Mouse (Mus musculus): ENCODE data around the gene Rbms2. TPM values are rescaled to one million over a fixed set of nuclear protein-coding genes. Genes with fewer than 3 reads are reported as not detected.

Rbms2 gene
- total RNA-seq, 2 experiments from 2014 or later, result 61.7 to 69.1 TPM

DNA sequence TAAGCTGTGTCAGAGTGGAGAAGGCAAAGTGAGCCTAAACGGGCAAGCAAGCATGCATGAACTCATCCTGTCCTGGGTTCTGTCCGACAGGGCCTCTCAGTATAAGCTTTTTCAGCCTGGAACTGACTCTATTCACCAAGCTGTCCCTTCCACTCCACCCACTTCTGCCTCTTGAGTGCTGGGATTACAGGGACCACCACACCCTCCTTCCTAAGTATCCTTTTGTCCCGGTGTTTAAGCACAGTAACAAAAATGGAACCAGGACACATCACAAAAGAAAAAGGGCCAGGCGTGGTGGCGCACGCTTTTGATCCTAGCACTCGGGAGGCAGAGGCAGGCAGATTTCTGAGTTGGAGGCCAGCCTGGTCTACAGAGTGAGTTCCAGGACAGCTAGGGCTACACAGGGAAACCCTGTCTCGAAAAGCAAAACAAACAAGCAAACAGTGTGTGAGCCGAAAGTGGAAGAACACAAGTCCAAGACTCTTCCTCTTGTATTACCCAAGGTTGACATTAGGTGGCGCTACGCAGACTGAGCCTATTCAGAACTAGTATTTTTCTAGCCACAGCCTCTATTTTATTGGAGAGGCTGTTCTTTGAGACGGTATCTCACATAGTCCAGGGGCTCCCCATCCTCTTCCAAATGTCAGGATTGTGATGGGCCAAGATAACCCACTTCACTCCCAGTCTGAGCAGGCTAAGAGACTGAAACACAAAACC, 39.7 kb downstream of the Rbms2 start:
- peak; percentile 65 for DNase-seq (ENCODE audit: low spot score)

DNA sequence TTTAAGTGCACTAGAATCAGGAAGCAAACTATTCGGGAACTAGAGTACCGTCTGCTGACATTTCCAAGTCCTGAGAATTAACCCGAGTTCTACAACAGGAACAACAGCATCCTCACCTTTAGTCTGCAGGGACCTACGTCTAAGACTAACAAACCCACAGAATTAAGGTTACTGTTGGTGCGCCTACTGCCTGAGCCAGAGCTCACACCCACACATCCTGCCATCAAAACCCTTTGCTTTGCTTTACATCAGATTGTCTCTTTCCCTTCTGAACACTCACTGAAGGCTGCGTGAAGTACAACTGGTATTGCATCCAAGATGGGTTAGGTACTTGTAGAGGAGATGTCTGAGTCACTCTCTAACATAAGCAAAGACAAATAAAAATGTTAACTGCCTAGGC, 44.7 kb downstream of the Rbms2 start:
- no peak for DNase-seq (ENCODE audit: low spot score)

DNA sequence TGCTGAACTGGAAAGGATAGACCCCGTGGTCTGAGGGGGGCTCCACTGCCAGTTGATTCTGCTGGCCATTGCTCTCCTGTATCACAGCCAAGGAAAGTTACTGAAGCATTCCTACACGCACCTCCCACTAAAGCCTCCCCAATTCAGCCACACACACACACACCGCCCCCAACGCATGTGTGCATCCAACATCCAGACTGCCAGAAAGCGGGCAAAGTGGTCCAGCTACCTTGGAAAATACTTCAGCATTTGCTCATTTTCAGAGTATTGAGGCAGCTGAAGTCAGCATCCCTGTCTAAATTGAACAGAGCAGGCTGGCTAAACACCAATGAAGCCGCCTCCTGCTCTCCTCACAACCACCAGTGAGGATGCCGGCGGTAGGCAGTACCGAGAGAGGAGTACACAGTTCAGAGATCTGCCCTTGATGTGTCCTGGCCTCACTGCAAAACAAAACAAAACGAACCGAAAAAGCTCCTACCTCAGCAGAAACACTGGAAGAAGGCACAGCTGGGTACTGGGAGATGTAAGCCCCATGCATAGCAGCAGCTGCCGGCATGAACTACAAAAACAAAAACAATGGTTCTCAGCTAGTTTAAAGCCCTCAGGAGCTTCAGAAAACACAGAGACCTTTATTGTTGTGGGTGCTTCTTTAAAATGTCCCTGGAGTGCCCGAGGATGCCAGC, 46.3 kb downstream of the Rbms2 start:
- DNase-seq (ENCODE audit: low spot score), result no peak

DNA sequence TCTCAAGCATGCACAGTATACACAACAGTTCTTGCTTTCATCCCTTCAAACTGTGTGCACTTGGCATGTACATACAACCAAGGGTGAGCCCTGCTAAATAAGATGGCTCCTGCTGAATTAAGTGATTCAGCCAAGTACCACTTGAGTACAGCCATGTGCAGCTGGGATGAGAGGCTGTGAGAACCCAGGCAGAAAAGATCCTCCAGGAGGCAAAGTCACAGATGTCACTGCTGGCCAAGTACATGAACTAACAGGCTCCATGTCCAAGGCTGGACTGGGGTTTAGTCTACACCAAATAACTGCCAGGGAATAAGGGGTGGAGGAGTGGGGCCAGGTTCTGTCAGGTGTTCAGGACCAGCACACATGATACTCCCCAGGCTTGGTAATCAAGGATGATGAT, 48.3 kb downstream of the Rbms2 start:
- DNase-seq (ENCODE audit: low spot score), result no peak

DNA sequence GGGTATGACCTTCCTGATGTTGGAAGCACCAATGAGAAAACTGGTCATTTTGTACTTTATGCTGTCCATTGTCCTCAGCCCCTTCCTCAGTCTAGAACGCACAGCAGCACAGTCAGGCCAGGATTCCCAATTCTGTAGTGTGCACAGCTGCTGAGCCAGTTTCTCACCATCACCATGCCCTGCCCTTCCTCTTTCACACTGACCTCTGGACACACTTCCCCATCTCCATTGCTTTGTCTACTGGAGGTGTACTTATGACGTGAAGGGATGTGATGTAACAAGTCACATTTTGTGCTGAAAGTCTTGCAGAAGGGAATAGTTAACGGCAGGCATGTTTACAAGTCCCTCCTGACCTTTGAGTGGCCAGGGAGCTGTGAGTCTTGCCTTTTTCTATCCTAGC, 48.8 kb downstream of the Rbms2 start:
- DNase-seq (ENCODE audit: low spot score), result no peak

DNA sequence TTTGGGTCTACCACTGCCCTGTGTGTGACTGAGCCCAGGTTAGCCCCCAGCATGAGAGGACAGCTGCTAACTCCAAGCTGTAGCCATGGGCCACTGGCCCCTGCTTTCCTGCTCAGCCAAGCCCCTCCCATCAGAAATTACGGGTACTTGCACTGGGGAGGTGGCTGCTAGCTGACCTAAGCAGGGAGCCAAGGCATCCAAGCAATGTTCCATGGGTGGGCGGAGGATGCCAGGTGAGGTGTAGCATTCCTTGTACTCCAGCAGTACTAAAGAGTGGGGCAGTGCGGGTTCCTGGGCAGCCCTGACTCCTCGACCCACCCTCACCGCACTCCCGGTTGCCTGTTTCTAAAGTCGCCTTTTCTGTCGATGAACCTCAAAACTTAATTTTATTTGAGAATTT, 52.0 kb downstream of the Rbms2 start:
- no peak for DNase-seq (ENCODE audit: low spot score)

DNA sequence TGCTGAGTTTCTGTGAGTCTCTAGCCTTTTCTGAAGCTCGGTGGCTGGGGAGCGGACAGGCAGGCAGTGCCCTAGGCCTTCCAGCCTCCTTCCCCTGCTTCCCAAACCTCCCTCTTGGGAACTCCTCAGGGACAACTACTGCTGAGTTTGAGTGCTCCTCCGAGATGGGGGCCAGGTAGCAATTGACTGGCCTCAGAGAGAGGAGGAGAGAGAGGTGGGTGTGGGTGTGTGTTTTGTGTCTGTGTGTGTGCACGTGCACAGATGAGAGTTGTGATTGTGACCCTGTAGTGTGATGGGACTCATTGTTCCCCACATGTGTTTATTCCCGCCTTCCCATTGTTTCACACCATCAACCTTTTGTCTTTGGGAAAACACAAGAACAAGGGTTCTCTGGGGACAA, 52.6 kb downstream of the Rbms2 start:
- DNase-seq (ENCODE audit: low spot score), result no peak

DNA sequence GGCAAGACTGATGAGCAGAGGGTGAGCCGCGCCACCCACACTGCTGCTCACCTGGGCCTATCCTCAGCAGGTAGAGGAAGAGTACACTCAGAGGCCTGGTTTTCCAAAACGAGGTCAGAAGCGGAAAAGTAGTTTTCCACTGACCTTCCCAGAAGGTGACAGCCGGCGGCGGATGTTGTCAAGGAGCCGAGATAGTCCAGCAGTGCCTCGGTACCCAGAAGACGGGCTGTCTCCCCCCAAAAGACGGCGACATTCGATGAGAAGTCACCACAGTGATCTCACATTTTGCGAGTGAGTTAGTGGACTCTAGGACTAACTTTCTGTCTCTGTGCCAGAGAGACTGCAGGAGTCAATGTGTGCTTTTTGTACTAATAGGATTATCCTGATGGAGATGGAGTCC, 54.1 kb downstream of the Rbms2 start:
- no peak for DNase-seq (ENCODE audit: low spot score)

DNA sequence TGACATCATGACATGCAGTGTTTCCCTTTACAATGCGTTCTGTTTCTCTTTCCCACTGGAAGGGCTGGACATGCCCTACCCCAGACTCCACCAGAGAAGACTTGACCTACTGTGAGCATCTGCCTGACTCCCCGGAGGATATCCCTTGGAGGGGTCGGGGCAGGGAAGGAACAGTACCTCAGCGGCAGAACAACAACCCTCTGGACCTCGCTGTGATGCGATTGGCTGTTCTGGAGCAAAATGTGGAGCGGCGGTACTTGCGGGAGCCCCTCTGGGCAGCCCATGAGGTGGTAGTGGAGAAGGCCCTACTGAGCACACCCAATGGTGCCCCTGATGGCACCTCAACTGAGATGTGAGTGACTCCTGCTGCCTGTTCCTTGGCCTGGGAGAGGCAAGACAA, 55.3 kb downstream of the Rbms2 start:
- DNase-seq (ENCODE audit: low spot score), result no peak

DNA sequence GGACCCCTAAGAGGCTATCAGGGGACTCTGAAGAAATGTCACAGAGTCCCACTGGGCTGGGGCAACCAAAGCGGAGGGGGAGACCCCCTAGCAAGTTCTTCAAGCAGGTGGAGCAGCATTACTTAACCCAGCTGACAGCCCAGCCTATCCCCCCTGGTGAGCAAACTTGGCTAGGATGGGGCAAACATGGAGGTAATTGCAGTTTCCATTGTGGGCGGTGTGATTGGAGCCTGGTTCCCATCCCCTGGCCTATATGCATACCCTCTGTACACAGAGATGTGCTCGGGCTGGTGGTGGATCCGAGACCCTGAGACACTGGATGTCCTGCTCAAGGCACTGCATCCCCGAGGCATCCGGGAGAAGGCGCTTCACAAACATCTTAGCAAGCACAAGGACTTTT, 56.3 kb downstream of the Rbms2 start:
- no peak for DNase-seq (ENCODE audit: low spot score)

DNA sequence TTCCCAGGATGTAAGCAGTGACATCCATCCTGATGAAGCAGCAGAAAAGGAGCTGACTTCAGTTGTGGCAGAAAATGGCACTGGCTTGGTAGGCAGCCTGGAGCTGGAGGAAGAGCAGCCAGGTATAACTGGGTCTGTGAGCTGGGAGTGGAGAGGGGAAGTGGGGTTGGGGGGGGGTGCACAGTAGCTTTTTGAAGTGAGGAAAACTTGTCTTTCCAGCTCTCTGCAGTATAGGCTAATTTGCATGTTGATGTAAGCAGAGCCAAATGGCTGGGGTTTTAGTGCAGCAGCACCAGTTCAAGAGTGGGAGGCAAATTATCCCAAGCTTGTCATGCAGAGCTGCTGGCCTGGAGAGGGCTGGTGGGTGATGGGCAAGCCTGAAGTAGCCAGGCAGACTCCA, 68.9 kb downstream of the Rbms2 start:
- DNase-seq (ENCODE audit: low spot score), result no peak

DNA sequence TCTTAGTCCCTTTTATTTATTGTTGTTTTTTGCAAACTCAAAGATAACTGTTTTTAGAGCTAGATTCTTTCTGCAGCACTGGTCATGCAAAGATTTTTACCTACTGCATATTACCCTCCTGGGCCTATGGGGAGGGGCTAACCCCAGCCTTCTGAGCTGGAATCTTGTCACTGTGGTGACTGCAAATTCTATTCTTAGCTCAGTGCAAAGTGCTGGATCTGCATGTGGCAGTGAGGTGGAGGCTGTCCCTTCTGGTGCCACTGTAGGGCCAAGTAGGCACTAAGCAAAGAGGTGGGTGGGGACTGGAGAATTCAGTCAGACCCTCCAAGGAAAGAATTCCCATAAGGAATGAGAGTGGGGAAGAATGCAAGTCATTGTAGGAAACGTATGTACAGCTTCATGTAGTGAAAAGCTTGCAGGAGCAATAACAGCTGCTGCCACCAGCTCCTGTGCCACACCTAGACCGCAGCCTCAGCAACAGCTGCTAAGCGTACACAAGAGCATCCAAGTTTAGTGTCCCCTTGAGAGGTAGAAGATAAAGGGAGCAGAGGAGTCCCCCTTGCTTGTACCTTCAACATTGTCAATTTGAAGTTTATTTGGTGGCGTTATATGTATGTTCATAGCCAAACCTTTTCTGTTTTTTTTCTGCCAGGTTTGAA, 69.9 kb downstream of the Rbms2 start:
- DNase-seq (ENCODE audit: low spot score), result peak; percentile 64

DNA sequence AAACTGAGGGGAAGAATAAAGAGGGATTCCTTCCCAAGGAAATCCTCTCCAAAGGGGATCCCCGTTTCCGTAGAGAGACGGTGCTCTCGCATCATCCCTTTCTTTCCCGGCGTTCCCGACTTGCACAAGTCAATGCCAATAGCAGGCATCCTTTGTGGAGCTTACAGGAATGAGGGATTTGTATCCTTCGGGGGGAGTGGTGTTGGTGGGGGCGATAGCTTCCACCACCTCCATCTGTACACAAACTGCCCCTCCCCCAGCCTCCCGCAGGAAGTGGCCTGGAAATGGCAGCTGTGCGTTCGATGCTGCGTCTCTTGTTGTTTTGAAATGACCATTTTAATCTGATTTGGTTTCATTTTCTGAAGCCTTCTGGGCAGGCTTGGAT, 82.5 kb downstream of the Rbms2 start:
- DNase-seq (ENCODE audit: low spot score), result peak; percentile 45

DNA sequence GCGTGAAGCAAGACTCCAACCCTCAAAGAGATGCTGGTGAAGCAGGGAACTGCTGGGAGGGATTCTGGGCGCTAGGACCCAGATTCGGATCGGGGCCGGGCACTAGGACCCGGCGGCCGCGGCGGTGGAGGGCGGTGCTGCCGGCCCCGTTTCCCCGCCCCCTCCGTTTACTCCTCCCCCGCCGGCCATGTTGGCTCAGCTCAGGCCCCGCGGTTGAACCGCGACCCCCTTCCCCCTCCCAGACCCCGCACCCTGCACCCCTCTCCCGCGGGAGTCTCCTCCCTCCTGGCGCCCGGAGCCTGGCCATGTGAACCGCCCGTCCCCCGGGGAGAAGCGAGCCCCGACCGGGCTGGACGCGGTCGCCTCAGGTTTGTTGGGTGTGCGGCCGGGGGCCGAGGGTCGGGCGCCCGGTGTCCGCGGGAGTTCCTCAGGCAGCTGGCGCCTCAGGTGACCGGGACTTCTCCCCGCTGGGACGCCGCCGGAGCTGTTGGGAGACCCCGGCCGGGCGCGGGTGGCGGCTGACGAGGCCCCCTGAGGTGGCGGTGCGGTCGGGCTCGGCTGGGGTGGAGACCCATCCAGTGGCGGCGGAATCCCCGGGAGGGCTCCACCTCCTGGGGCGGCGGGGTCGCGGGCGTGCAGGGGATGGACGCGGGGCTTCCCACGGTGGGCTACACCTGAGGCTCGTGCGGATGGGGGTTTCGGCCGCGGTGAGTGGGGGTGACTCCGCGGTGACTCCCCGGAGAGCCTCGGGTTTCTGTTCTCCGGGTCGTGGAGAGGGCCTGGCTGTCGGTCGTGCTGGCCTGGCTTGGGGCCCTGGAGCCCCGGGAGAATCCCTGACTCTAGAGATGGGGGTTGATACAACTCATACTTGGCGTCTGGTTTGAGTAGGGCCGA, 83.2 kb downstream of the Rbms2 start:
- peak; percentile 70 for DNase-seq (ENCODE audit: low spot score)

DNA sequence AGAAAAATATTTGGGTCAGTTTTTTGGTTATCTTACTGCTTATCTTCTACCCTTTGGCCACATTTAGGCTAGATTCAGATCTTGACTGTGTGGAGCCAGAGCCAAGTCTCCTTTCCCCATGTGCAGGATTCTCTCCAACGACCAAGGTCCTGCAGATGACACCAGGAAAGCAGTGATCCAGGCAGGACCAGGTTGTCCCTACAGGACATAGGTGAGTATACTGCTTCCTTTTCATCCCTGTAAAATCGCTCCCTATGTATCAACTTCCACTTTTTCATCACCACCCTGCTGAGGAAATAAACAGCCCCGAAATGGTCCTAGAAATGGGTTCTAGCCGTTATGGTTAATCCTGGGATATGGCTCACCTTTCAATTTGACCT, 83.8 kb downstream of the Rbms2 start:
- DNase-seq (ENCODE audit: low spot score), result no peak

DNA sequence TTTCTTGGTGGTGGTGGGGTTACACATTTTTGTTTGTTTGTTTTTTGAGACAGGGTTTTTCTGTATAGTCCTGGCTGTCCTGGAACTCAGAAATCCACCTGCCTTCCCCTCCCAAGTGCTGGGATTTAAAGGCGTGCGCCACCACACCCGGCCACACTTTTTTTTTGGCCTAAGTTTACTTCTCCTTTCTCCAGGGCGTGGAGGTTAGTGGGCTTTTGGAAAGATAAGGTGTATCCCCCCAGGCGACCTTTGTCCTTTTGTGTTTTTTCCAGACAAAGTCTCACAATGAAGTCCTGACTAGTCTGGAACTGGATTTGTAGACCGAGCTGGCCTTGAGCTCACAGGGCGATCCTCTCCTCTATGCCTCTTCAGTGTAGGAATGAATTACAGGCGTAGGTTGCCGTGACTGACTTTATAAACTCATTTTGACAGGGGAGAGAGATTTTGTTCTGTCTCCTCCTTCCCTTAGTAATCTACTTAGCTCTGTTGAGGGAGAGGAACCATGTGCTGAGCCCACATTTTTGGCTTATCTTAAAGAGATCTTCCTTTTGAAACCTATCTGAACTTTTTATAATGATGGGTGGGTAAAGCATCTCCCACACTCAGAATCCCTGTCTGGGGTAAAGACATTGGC, 85.0 kb downstream of the Rbms2 start:
- no peak for DNase-seq (ENCODE audit: low spot score)

DNA sequence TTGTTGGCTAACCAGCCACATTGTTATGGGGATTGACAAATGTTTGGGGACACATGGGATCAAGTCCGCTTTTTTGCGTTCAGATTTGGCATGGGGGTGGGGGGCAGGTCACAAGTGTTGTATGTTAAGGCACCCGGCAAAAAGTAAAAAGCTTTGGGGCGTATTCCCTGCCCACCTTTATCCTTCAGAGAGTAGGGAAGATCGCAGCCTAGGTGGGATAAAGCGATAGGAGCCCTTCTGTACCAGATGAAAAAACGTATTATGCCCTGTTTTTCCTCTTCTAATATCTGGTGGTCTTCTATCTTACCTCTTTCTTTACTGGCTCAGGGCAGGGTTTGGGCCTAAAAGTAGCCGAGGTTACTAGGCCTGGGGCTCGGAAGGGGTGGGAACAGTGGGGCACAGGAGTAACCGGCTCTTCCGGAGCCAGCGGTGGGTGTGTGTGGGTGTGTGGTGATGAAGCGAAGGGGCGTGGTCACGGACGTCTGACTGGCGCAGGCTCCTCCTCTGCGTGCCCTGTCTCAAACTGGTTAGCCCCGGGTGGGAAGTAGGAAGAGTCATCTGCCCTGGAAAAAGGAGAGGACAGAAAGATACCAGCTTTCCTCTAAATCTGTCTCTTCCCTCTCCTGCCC, 85.6 kb downstream of the Rbms2 start:
- DNase-seq (ENCODE audit: low spot score), result peak; percentile 81

DNA sequence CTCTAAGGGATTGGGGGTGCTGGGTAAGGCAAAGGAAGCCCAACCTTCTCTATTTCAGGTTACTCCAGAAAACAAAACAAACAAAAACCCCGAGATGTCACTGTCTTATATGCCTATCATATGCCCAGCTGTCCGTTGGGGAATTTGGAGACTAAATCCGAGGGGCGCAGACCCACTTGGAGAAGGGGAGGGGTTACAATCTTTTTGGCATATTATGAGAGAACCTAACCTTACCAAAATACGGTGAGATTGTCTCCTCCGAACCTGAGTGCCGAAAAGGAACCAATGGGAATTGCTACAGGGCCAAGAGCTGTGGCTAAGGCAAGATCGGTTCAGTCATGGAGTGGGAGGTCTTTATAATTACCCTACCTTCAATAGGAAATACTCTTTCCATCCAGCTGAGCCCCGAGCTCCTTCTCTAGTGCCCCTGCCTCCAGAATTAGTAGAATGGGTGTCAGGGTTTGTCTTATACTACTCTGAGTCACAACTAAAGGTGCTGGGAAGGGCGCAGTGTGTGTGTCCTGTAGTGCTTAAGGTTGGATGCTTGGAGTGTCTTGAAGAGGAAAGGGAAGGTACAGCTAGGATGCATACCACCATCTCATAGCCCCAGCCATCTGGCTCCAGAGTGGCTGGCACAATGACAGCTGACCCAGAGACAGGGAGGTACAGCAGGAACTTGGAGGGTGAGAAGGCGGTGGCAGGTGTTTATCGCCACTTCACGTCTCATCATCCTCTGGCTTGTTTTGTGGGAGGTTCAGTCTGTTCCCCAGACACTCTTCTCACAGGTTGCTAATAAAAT, 86.4 kb downstream of the Rbms2 start:
- DNase-seq (ENCODE audit: low spot score), result peak; percentile 24

DNA sequence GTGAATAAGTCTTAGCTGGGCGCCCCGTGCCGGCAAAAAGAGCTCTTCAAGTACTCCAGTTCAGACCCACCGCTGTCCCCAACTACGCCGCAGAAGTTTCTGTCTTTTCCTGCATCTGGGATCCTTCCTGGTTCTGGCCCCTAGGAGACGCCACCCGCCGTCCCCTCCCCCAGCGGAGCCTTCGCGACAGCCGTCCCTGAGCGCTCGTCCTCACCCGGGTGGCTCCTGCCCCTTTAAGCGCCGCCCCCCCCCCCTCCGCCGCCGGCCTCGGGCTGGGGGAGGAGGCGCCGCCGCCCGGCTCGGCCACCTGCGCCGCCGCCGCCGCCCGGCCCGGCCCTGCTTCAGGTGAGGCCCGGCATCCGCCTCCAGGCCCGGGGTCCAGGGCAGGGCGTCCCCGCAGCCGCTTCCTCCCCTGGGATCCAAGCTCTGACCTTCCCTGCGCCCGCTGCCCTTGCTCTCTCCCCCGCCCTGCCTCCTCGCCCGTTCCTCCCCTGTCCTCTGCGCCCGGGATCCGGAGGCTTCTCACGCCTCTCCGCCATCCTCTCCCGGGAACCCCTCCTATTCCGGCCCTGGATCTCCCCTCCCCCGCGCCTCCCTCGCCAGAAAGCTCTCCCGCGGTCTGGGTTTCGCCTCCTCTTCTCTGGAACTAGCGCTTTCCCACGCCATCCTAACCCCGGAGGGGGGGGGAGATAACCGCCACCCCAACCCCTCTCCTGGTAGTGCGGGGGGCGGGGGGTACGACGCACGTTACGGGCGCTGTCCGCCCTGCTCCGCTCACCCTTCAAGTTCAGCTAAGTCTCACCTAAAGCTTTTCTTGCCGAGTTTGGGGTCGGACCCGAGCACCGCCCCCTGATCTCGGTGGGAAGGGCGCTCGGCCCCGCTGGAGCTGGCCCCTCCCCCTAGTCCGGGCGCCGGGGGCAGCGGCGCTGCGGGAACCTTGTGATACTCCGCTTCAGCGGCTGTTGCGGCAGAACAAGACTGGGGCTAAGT, 87.3 kb downstream of the Rbms2 start:
- DNase-seq (ENCODE audit: low spot score), result peak; percentile 84
